Mouse (Mus musculus) MEL (cell line): Measurements from ENCODE around the gene Serpina11. TPM values are rescaled to one million over a fixed set of nuclear protein-coding genes. Genes with fewer than 3 reads are reported as not detected.
"Not testable (repeated sequence)": the region's sequence is repeated elsewhere in the genome, so short reads cannot be mapped to it uniquely, and the experiment has no call there.

Experiments used
- DNase-seq: peaks from one replicate; pipeline ENCODE4 v3.0.0; 2011; ENCODE audit warnings: low read depth, low spot score
- H3K27ac ChIP-seq: 2 replicates; pipeline ENCODE4 v1.5.1; 2012; ENCODE audit warnings: low read depth, mild to moderate bottlenecking, control low read depth, low read length, moderate library complexity; ENCODE audit not compliant: control insufficient read depth
- H3K27me3 ChIP-seq, 2 experiments: fragments of 150-350 bp in 1 of 2; sonication (generic) in 1 of 2; 2 replicates each; pipeline ENCODE4 v1.6.1; 2012; ENCODE audit warnings: low read length in 2 of 2, mild to moderate bottlenecking in 2 of 2, improper control_type of control experiment in 1 of 2, moderate library complexity in 1 of 2; ENCODE audit not compliant: insufficient read depth in 2 of 2, control insufficient read depth in 1 of 2
- H3K36me3 ChIP-seq, 2 experiments: 2 replicates each; pipeline ENCODE4 v1.6.1; 2012 to 2014; ENCODE audit warnings: low read length in 2 of 2, improper control_type of control experiment in 1 of 2, inconsistent platforms in 1 of 2, mild to moderate bottlenecking in 1 of 2; ENCODE audit not compliant: insufficient read depth in 2 of 2, control insufficient read depth in 1 of 2
- H3K4me1 ChIP-seq, 2 experiments: fragments of 150-350 bp in 1 of 2; sonication (generic) in 1 of 2; 2 replicates each; pipeline ENCODE4 v1.6.1; 2012; ENCODE audit warnings: low read length in 2 of 2, improper control_type of control experiment in 1 of 2, mild to moderate bottlenecking in 1 of 2; ENCODE audit not compliant: insufficient read depth in 2 of 2, control insufficient read depth in 1 of 2
- H3K4me3 ChIP-seq, 2 experiments: fragments of 150-350 bp in 1 of 2; sonication (generic) in 1 of 2; 2 replicates each; pipeline ENCODE4 v1.5.1; 2012; ENCODE audit warnings: low read depth in 2 of 2, low read length in 2 of 2, mild to moderate bottlenecking in 2 of 2, moderate library complexity in 2 of 2, control low read depth in 1 of 2, improper control_type of control experiment in 1 of 2; ENCODE audit not compliant: control insufficient read depth in 1 of 2, insufficient read depth in 1 of 2
- H3K79me2 ChIP-seq: 2 replicates; pipeline ENCODE4 v1.6.1; 2012; ENCODE audit warnings: mild to moderate bottlenecking, low read length, moderate library complexity; ENCODE audit not compliant: control insufficient read depth, poor library complexity, insufficient read depth
- H3K9ac ChIP-seq: 2 replicates; pipeline ENCODE4 v1.6.1; 2012; ENCODE audit warnings: low read depth, mild to moderate bottlenecking, control low read depth, low read length, moderate library complexity; ENCODE audit not compliant: control insufficient read depth, poor library complexity, severe bottlenecking
- H3K9me3 ChIP-seq: fragments of 150-350 bp; sonication (generic); replicated peaks from 2 replicates; pipeline ENCODE4 v1.6.1; 2012; ENCODE audit warnings: mild to moderate bottlenecking, low read length, improper control_type of control experiment, moderate library complexity; ENCODE audit not compliant: insufficient read depth
- CHD2 ChIP-seq: IDR thresholded peaks from 2 replicates; pipeline ENCODE4 v1.6.1; 2011; ENCODE audit warnings: low read length, improper control_type of control experiment
- GABPA ChIP-seq: IDR thresholded peaks from 2 replicates; pipeline ENCODE4 v1.6.1; 2012; ENCODE audit warnings: low read depth, mild to moderate bottlenecking, inconsistent platforms, low read length, improper control_type of control experiment, moderate library complexity
- HCFC1 ChIP-seq: IDR thresholded peaks from 2 replicates; pipeline ENCODE4 v1.6.1; 2012; ENCODE audit warnings: low read depth, mild to moderate bottlenecking, inconsistent platforms, low read length, improper control_type of control experiment, moderate library complexity
- MAX ChIP-seq: IDR thresholded peaks from 2 replicates; pipeline ENCODE4 v1.6.1; 2011; ENCODE audit warnings: low read length, improper control_type of control experiment
- MEF2A ChIP-seq: IDR thresholded peaks from 2 replicates; pipeline ENCODE4 v1.6.1; 2014; ENCODE audit warnings: low read depth, mild to moderate bottlenecking, inconsistent platforms, low read length, improper control_type of control experiment; ENCODE audit not compliant: poor library complexity, insufficient replicate concordance, severe bottlenecking; ENCODE audit errors: extremely low read depth
- NELFE ChIP-seq: IDR thresholded peaks from 2 replicates; pipeline ENCODE4 v1.6.1; 2011; ENCODE audit warnings: low read depth, low read length, improper control_type of control experiment
- POLR2A ChIP-seq, 2 experiments: IDR thresholded peaks; 2 replicates each; pipeline ENCODE4 v1.6.1; 2011 to 2012; ENCODE audit warnings: low read length in 2 of 2, mild to moderate bottlenecking in 2 of 2, control low read depth in 1 of 2, improper control_type of control experiment in 1 of 2, low read depth in 1 of 2, moderate library complexity in 1 of 2; ENCODE audit not compliant: control insufficient read depth in 1 of 2, insufficient read depth in 1 of 2, poor library complexity in 1 of 2
- TAL1 ChIP-seq: IDR thresholded peaks from 2 replicates; pipeline ENCODE4 v1.6.1; 2012; ENCODE audit warnings: mild to moderate bottlenecking, inconsistent platforms, low read length, moderate library complexity, mixed read lengths
- USF2 ChIP-seq, 2 experiments: IDR thresholded peaks; 2 replicates each; pipeline ENCODE4 v1.6.1; 2011 to 2012; ENCODE audit warnings: improper control_type of control experiment in 2 of 2, low read length in 2 of 2, borderline replicate concordance in 1 of 2, inconsistent platforms in 1 of 2, low read depth in 1 of 2, mild to moderate bottlenecking in 1 of 2; ENCODE audit not compliant: insufficient read depth in 1 of 2
- ZKSCAN1 ChIP-seq: IDR thresholded peaks from 2 replicates; pipeline ENCODE4 v1.6.1; 2012; ENCODE audit warnings: low read depth, mild to moderate bottlenecking, inconsistent platforms, low read length, improper control_type of control experiment, moderate library complexity
- polyA plus RNA-seq, 2 experiments: library from polyadenylated mRNA; stranded (reverse) in 1 of 2; unstranded in 1 of 2; fragments of >175 nt in 1 of 2; fragments of >200 nt in 1 of 2; gene quantifications; 2 replicates each; pipeline versions ENCODE4 v1.2.1 to v1.2.4; 2012; ENCODE audit warnings: low replicate concordance in 2 of 2, low read depth in 1 of 2; ENCODE audit not compliant: insufficient read length in 2 of 2, insufficient read depth in 1 of 2, missing spikeins in 1 of 2
- total RNA-seq: library from RNA; depleted of rRNA; stranded (reverse); fragments of 300-350 nt; gene quantifications from 2 replicates; pipeline ENCODE4 v1.2.3, GENCODE M21; 2012; rRNA removed

Serpina11 gene
- total and polyA plus RNA-seq, 3 experiments = 0.65 to 0.67 TPM; not detected in 1

DNA sequence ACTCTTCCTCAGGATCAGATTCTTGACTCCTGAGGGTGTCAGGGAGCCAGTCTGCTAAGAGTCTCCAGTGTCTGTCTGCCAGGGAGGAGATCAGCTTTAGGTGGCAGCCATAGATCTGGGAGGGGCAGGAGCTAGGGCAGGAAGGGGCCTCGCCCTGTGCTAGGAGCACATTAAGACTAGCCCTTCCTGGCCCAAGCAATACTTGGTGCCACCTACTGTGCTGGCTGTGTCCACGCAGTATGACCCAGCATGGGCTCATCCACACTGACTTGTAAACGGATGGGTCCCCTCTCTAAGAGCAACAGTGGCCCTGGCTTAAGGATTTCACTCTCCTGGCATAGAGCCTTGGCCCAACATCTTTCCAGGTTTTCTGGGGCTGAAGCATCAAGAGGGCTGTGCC is 31.0 kb downstream of the Serpina11 start, which contains the start of gene Serpina1e:
Gene Serpina1e, minus strand, starts transcription at position 178 of the 400 bp plus-strand sequence.
- Histone ChIP-seq H3K79me2 (no peaks in the 10 kb centered on the region), H3K27me3 (no peaks in the 10 kb centered on the region), H3K4me1 (no peaks in the 10 kb centered on the region), H3K36me3 (no peaks in the 10 kb centered on the region), H3K4me3 (no peak within 1 kb of the TSS), H3K9me3 (no peaks in the 10 kb centered on the region), H3K9ac (no peak within 1 kb of the TSS), H3K27ac (no peak within 1 kb of the TSS)
- no peak for DNase-seq
- TF ChIP-seq CHD2 = no peak
- no peak for TF ChIP-seq POLR2A (IDR thresholded peaks at IDR 0.05; ENCODE audit: control insufficient read depth in 1 of 2, insufficient read depth in 1 of 2, low read depth in 1 of 2, low read length in 2 of 2, poor library complexity in 1 of 2)
- TF ChIP-seq TAL1 = no peak
- TF ChIP-seq NELFE = no peak
- TF ChIP-seq ZKSCAN1 = no peak
- no peak for TF ChIP-seq HCFC1

DNA sequence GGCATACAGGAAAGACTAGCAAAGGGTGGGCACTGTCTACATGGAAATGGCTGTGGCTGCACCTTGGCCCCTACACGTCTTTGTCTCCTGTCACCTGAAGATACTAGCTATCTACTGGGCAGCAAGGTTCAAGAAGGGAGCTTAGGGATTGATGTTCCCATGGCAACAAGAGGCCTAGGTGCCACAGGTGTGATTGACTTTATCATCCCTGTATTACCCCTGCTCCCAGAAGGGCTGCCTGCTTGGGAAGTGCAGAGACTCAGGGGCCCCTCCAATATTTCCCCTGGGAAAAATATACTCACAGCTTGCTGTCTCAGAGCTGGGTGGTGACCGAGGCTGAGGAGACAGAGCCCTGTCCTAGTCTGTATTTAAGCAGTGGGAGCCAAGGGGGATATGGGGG is 33.2 kb downstream of the Serpina11 start:
- not testable (repeated sequence) for H3K4me1 ChIP-seq, H3K4me3 ChIP-seq, DNase-seq

DNA sequence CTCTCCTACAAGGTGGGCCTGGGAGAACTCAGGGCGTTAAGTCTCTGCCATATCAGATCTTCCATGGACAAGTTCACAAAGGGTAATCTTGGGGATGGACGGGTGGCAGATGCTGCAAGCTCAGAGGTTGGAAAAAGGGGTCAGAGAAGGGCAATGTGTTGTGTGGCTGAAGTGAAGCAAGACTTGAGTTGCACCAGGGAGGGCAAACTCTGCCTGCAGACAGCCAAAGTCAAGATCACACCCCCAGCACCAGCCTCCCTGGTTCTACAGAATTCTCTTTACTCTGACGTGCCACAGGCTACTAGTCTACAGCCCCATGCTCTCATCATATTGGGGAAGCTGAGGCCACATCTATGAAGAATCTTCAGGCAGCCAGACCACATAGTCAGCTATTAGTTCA is 36.8 kb downstream of the Serpina11 start:
- H3K4me3 ChIP-seq, H3K27me3 ChIP-seq, H3K36me3 ChIP-seq, H3K4me1 ChIP-seq, H3K79me2 ChIP-seq, H3K9me3 ChIP-seq, DNase-seq, H3K27ac ChIP-seq, H3K9ac ChIP-seq: not testable (repeated sequence)

More for the DNA sequence above, 33.2 kb downstream of the Serpina11 start:
- H3K9ac ChIP-seq, H3K27ac ChIP-seq, H3K27me3 ChIP-seq, H3K79me2 ChIP-seq, H3K36me3 ChIP-seq, H3K9me3 ChIP-seq: not testable (repeated sequence)

DNA sequence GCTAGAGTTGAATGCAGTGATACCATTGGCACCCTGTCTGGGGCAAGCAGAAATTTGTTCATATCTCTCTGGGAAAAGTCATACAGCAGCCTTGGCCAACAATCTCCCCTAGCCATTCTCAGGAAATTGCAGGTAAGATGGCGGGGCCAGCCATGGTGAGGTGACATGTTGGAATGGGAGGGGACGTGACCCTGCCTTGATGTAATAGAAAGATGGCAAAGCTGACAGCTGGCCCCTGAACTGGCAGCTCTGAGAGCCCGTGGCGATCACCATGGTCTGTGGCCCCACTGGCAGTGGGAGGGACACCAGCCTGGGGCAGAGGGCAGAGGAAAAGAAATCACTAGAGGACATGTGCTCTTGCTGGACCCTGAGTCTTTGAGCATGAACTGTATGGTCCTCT is 43.5 kb downstream of the Serpina11 start:
- Histone ChIP-seq H3K9me3 (no peaks in the 10 kb centered on the region), H3K9ac (no peak overlapping the region), H3K27ac (no peak overlapping the region), H3K27me3 (no peaks in the 10 kb centered on the region), H3K4me3 (no peak overlapping the region), H3K79me2 (no peaks in the 10 kb centered on the region), H3K36me3 (no peaks in the 10 kb centered on the region), H3K4me1 (no peaks in the 10 kb centered on the region)
- TF ChIP-seq MAX (no peak), MEF2A (no peak), GABPA (no peak), USF2 (IDR thresholded peaks at IDR 0.05; ENCODE audit: borderline replicate concordance in 1 of 2, insufficient read depth in 1 of 2, low read depth in 1 of 2, low read length in 2 of 2) (no peak)
- no peak for DNase-seq

Other genes with a start within 250 kb of the Serpina11 start
- gene Serpina1d, start 216.4 kb downstream of the Serpina11 start, total RNA-seq = not detected in 2 replicates
- not detected for gene Serpina1d, start 216.4 kb downstream of the Serpina11 start, polyA plus RNA-seq
- not detected in 2 replicates for gene Serpina1b, start 159.6 kb downstream of the Serpina11 start, total RNA-seq
- not detected for gene Serpina1b, start 159.6 kb downstream of the Serpina11 start, polyA plus RNA-seq
- gene Serpina1a, start 126.4 kb downstream of the Serpina11 start, total RNA-seq = not detected in 2 replicates
- gene Serpina1a, start 126.4 kb downstream of the Serpina11 start, polyA plus RNA-seq = not detected
- gene Serpina1c, start 85.1 kb downstream of the Serpina11 start, total RNA-seq = not detected in 2 replicates
- gene Serpina1c, start 85.1 kb downstream of the Serpina11 start, polyA plus RNA-seq = not detected
- gene Serpina1e, start 31.0 kb downstream of the Serpina11 start, total RNA-seq = not detected in 2 replicates
- not detected for gene Serpina1e, start 31.0 kb downstream of the Serpina11 start, polyA plus RNA-seq
- not detected in 2 replicates for gene Serpina9, start 23.8 kb upstream of the Serpina11 start, total RNA-seq
- gene Serpina9, start 23.8 kb upstream of the Serpina11 start, polyA plus RNA-seq = under 1 TPM in 1 of 2 experiments, not detected in 1; 0.06 TPM
- gene Serpina12, start 54.5 kb upstream of the Serpina11 start, total RNA-seq = 0.04 TPM in 1 of 2 replicates, not detected in the other
- gene Serpina12, start 54.5 kb upstream of the Serpina11 start, polyA plus RNA-seq = not detected
- gene Serpina5, start 111.2 kb upstream of the Serpina11 start, total RNA-seq = not detected in 2 replicates
- gene Serpina5, start 111.2 kb upstream of the Serpina11 start, polyA plus RNA-seq = not detected
- not detected in 2 replicates for gene Serpina3a, start 122.8 kb upstream of the Serpina11 start, total RNA-seq
- not detected for gene Serpina3a, start 122.8 kb upstream of the Serpina11 start, polyA plus RNA-seq
- not detected in 2 replicates for gene Serpina3b, start 138.0 kb upstream of the Serpina11 start, total RNA-seq
- not detected for gene Serpina3b, start 138.0 kb upstream of the Serpina11 start, polyA plus RNA-seq
- gene Serpina3c, start 163.9 kb upstream of the Serpina11 start, total RNA-seq = not detected in 2 replicates
- gene Serpina3c, start 163.9 kb upstream of the Serpina11 start, polyA plus RNA-seq = not detected
- not detected in 2 replicates for gene Serpina3f, start 224.6 kb upstream of the Serpina11 start, total RNA-seq
- gene Serpina3f, start 224.6 kb upstream of the Serpina11 start, polyA plus RNA-seq = not detected
- gene Serpina3g, start 246.3 kb upstream of the Serpina11 start, total RNA-seq = 0.19 and 0.33 TPM in 2 replicates
- under 1 TPM in 1 of 2 experiments, not detected in 1; 0.24 TPM for gene Serpina3g, start 246.3 kb upstream of the Serpina11 start, polyA plus RNA-seq